Mouse (Mus musculus) leukemia stem cell, adult 10-12 weeks (primary cell): ENCODE results near the gene Mettl6. TPM values are rescaled to one million over a fixed set of nuclear protein-coding genes. Genes with fewer than 3 reads are reported as not detected.

Experiments
- polyA plus RNA-seq: library from polyadenylated mRNA; stranded (reverse); fragments of >175 nt; gene quantifications from 2 replicates; pipeline ENCODE4 v1.2.3, GENCODE M21; 2012; ENCODE audit warnings: low replicate concordance

Mettl6 gene
- 1.1 and 3.7 TPM in 2 replicates for polyA plus RNA-seq

GRCm38 (mm10) chr14:31494975-31495455 lies at the start of gene Mettl6:
Gene Mettl6 (minus strand): TSS chr14:31495040.

GRCm38 (mm10) chr14:31494349-31494974 lies 378 bp downstream of the Mettl6 start, which contains the start of gene Eaf1:
Gene Eaf1 (plus strand): TSS chr14:31494399.

GRCm38 (mm10) chr14:31435930-31436693 lies 58.7 kb downstream of the Mettl6 start, which contains the start of gene Sh3bp5:
Gene Sh3bp5 (minus strand): TSS chr14:31436078.

Other genes with a start within 250 kb of the Mettl6 start
- gene Phf7, start 243.7 kb downstream of the Mettl6 start, polyA plus RNA-seq, result 1.8 and 3.5 TPM in 2 replicates
- 34.1 and 85.8 TPM in 2 replicates for gene Bap1, start 243.6 kb downstream of the Mettl6 start, polyA plus RNA-seq
- 0.08 TPM in 1 of 2 replicates, not detected in the other for gene Dnah1, start 171.1 kb downstream of the Mettl6 start, polyA plus RNA-seq
- 5.7 and 7.8 TPM in 2 replicates for gene Capn7, start 158.4 kb downstream of the Mettl6 start, polyA plus RNA-seq
- 9.4 and 19.6 TPM in 2 replicates for gene Sh3bp5, start 59.0 kb downstream of the Mettl6 start, polyA plus RNA-seq
- gene Eaf1, start 641 bp downstream of the Mettl6 start, polyA plus RNA-seq, result 345 and 612 TPM in 2 replicates
- 0.52 and 1.2 TPM in 2 replicates for gene Colq, start 96.3 kb upstream of the Mettl6 start, polyA plus RNA-seq
- not detected in 2 replicates for gene Gm49387, start 145.8 kb upstream of the Mettl6 start, polyA plus RNA-seq
- gene Btd, start 146.0 kb upstream of the Mettl6 start, polyA plus RNA-seq, result 1.7 and 5.7 TPM in 2 replicates
- 0.19 and 0.46 TPM in 2 replicates for gene Hacl1, start 146.2 kb upstream of the Mettl6 start, polyA plus RNA-seq